Mouse (Mus musculus): ENCODE results near the gene Lrch1.
A peak's percentile ranks its signal among the peaks of the same experiment; 100 is the strongest.

Lrch1 gene

DNA sequence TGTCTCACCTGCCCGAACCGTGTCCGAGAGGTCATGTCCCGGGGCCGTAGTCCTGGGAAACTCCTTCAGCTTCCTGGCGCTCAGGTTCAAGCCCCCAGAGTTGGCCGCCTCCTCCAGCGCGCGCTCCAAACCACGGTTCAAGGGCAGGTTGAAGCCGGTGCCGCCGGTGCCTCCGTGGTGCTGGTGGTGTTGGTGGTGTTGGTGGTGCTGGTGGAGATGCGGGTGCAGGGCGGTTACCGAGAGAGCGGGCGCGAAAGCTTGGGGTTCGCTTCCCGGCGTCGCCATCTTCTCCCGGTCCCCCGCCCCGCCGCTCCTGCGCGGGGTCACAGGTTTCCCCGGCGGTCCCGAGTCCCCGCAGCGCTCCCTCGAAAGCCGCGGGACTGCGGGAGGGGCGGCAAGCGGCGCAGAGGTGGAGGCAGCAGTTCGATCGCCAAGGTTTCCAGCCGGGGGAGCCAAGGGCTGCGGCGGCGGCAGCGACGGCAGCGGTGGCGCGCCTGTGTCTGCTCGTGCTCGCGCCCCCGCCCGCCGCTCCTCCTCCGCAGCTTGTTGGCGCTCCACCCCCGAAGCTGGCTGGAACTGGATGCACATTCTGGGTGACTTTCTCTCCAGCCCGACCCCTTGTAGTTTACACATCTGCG, at the start of gene Lrch1:
Gene Lrch1, minus strand, starts transcription at position 501 of the 638 bp plus-strand sequence.
- peak; percentile 70 to 76 for DNase-seq (ENCODE audit: low spot score in 2 of 2)

DNA sequence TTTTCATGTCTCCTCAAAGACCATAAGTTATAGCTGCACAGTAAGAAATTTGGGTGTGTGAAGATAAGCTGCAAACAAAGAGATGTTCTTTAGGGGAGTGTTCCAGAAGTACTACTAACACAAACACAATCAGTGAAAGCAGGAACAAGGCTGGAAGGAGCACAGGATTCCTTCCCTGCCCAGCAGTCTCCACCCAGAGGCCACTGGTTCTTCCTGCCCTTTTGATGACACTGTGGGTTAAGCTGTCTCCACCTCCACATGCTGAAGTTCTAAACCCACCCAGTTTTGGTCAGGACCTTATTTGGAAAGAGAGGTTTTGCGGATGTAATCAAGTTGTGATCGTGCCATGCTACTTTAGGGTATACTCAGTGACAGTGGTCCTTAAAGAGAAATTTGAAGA, 49.4 kb upstream of the Lrch1 start:
- no peak for DNase-seq (ENCODE audit: low spot score in 2 of 2)

- DNase-seq (ENCODE audit: low spot score in 2 of 2) = no peak
These were observed 48.9 kb upstream of the Lrch1 start for GRCm38 (mm10) chr14:74996556-74996955.

DNA sequence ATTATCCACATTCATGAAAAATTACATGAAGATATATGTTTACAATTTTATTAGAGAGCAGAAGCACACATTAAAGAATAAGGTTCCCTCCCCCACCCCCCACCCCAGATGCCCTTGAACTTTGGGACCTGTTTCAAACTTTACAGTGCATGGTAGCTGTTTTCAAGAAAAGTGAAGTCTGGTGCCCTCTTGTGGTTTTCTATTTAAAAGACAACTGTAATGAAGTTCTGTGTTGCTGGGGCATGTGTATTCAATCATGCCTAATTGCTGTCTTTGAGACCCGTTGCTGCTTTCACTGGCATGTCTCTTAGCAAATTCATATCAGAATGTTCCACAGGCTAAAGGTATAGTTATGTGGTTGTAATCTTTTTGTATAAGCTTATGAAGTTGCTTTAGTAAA, 42.8 kb upstream of the Lrch1 start:
- DNase-seq (ENCODE audit: low spot score in 2 of 2) = peak in 1 of 2 experiments; percentile 5

- no peak for DNase-seq (ENCODE audit: low spot score in 2 of 2)
These were observed 42.2 kb upstream of the Lrch1 start for GRCm38 (mm10) chr14:74989909-74990308.

DNA sequence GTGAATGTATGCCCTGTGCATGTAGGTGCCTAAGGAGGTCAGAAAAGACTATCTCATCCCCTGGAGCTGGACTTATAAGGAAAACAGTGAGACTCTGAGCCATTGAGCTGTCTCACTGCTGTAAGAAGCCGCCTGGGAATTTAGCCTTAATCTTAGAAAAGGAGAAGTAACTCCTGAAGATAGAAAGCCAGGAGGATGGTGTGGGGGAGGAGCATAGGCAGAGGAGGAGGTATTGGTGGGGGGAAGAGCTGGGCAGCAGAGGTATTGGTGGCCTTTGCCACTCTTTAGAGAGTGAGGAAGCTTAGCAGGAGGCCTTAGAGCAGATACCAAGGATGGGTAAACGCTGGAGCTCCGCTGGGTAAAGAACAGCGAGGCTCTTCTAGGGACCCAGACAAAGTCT, 41.6 kb upstream of the Lrch1 start:
- no peak for DNase-seq (ENCODE audit: low spot score in 2 of 2)

DNA sequence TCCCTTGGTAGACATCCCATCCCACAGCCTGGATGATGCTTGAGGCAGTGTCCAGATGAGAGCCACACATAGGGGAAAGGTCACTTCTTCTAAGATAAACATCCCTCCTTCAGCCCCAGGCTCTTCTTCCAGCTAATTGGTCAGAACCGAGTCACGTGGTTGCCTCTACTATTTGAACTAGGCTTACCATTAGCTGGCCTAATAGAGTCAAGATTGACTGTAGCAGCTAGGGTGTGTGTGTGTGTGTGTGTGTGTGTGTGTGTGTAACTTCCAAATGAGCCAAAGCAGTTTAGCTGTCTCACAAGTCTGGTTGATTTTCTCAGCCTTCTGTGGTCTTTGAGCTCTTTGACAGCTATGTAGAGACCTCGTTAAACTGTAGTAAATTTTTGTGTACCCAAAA, 38.9 kb upstream of the Lrch1 start:
- no peak for DNase-seq (ENCODE audit: low spot score in 2 of 2)

DNA sequence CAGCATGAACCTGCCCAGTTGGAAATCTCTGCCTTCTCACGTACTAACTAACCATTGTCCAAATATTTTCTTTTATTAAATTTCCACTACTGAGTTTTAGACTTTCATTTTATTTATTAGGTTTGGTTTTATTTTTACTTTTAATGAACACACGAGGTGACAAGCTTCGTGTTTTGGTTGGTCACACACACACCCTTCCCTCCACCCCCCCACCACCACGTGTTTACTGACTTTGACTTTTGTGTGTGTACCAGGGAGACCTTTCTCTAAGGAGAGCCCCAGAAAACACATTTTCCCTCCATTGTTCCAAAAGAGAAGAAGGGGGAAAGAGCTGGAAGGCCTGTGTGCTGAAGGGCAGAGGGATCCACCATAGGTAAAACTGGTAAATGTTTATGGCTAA, 38.0 kb upstream of the Lrch1 start:
- no peak for DNase-seq (ENCODE audit: low spot score in 2 of 2)

DNA sequence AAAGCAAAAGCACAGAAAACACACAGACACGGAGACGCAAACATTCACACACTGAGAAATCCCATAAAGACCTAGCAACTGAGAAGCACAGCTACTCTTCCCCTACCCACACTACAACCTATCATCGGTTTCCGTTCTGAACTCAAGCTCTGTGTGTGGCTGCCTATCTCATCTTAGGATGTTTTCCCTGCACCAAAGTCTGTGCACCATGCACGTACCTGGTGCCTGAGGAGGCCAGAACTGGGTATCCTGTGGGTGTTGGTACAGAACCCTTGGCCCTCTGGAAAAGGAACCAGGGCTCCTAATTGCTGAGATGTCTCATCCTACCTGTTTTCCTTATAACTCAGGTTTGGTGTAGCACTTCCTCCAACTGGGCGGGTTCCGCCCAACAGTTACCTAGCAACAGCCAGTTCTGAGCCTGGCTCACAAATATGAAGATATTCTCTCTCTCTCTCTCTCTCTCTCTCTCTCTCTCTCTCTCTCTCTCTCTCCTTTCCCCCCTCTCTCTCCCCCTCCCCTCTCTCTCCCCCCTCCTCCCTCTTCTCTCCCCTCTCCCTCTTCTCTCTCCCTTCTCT, 37.2 kb upstream of the Lrch1 start:
- no peak for DNase-seq (ENCODE audit: low spot score in 2 of 2)

GRCm38 (mm10) chr14:74983079-74983478, 35.4 kb upstream of the Lrch1 start:
- DNase-seq (ENCODE audit: low spot score in 2 of 2) = no peak

DNA sequence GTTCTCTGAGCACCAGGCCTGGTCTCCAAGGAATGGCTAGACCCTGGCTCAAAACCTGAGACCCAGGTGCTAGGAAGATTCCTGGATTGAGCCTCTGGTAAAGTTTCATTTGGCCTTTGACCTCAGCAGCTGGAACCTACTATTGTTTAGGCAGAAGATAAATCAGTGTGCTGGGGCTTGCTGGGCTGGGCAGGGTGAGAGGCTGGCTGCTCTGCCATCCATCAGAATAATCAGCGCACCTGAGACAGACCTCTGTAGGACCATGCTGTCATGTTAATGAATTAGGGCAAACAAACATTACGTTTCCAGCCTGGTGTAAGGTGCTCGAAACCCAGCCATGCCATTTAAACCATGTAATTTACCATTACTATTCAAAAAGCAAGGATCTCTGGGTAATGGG, 33.3 kb upstream of the Lrch1 start:
- DNase-seq (ENCODE audit: low spot score in 2 of 2) = no peak

GRCm38 (mm10) chr14:74976972-74977371, 29.3 kb upstream of the Lrch1 start:
- no peak for DNase-seq (ENCODE audit: low spot score in 2 of 2)

DNA sequence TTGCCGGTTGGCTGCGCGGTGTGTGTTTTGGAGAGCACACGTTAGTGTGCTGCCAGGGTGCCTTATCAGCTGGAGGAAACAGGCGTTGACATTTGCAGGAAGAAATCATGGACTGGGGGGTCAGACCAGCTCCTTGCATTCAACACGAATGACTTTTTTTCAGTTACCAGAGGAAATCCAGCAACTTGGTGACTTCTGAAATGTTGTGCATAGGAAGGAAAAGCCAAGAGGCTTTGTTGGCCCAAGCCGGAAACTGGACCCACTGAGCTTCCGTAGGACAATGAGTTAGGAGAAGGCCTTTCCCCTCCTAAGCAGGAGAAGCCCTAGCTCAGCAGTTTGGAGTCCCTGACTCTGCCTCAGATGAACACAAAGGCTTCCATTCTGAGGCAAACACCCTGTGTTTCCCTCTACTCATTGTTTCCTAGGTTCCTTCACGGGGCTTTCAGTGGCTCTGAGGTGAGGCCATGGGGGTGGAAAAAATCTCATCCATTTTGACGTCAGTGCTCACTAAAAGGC, 26.5 kb upstream of the Lrch1 start:
- no peak for DNase-seq (ENCODE audit: low spot score in 2 of 2)

GRCm38 (mm10) chr14:74972687-74973086, 25.0 kb upstream of the Lrch1 start:
- DNase-seq (ENCODE audit: low spot score in 2 of 2) = no peak

GRCm38 (mm10) chr14:74972216-74972615, 24.5 kb upstream of the Lrch1 start:
- no peak for DNase-seq (ENCODE audit: low spot score in 2 of 2)

DNA sequence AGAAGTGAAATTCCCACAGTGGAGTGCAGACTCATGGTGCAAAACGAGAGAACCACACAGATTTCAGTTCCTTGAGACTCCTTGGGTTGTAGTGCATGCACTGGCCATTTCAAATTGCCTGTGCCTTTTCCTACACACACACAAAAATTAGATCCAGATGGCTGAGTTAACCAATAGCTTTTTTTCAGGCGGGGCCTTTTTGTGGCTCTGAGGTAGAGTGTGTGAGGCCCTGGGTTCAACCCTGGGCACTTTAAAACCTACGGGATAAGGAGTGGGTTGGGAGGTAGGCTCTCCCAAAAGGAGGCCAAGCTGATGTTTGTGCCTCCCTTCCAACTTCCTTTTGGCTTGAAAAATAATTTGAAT, 15.7 kb upstream of the Lrch1 start:
- DNase-seq (ENCODE audit: low spot score in 2 of 2) = no peak

DNA sequence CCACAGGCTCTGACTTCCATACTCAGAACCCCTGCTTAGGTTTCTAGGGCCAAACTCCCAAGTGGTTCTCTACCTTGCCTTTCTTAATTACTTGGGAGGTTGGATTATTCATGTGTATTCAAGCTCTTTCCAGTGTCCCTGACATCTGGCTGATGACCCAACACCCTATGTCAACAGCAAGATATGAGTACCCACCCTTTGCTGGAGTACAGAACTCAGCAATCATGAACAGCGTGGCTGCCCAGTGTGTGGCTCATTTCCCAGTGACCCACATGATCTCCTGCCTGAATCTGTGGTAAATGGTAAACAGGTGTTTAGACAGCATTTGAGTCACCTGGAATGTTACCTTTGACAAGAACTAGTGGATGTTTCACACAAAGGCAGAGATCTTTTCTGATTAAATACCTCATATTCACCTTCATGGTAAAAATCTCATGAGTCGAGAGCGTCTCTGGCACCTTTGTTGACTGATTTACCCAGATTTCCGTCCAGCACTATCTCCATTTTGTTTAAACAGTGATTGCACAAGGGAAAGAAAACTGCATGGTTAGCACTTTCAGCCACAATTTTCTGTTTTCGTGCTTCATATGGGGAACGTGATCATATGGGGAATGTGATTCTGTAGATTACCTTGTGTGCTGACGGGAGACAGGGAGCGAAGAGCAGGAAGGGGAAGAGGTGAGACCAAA, 15.2 kb upstream of the Lrch1 start:
- no peak for DNase-seq (ENCODE audit: low spot score in 2 of 2)

DNA sequence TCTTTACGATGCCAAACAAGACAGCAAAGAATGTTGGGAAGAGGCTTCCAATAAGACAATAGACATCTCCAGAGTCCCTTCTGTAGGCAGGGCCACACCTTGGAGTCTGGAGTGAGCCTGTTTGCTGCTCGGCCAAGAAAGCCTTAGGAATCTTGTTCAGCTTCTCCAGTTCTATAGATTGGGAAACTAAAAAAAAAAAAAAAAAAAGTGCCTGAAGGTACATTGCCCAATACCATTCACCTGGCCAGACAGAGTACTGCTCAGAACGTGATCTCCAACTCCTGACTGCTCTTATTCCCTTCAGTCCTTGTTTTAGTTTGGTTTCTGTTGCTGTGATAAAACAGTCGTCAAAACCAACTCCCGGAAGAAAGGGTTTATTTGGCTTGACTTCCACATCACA, 12.9 kb upstream of the Lrch1 start:
- DNase-seq (ENCODE audit: low spot score in 2 of 2) = no peak

DNA sequence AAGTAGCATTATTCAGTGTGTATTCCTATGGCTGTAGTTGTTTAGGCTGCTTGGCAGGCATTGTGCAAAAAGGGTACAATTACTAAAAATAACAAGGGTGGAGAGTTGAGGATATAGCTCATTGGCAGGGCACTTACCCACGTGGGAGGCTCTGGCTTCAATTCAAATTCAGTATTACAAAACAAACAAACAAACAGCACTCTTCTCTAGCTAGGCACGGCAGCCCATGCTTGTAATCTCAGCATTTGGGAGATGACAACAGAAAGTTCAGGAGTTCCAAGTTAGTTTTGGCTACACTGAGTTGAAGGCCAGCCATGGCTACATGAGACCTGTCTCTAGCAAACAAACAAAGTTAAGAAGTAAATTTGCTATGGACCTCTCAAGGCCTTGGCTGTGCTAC, 9.0 kb upstream of the Lrch1 start:
- no peak for DNase-seq (ENCODE audit: low spot score in 2 of 2)

DNA sequence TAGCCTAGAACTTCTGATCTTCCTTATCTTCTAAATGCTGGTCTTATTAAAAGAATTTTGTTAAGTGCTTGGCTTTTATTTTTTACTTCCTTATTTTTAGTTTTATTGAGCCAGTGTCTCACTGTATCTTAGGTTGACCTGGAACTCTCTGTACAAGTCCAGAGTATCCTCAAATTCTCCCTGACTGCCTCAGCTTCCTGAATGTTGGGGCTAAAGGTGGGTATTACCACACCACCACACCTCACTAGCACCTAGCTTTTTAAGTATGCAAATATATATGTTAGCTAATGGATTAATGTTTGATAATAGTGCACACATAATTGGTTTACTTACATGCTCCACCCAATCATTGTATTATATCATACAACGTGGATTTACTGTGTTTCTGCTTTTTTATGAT, 8.6 kb upstream of the Lrch1 start:
- DNase-seq (ENCODE audit: low spot score in 2 of 2) = no peak

- peak; percentile 34 to 51 for DNase-seq (ENCODE audit: low spot score in 2 of 2)
These were observed 957 bp upstream of the Lrch1 start for GRCm38 (mm10) chr14:74948426-74949240.

GRCm38 (mm10) chr14:74948014-74948396, 329 bp upstream of the Lrch1 start:
- no peak for DNase-seq (ENCODE audit: low spot score in 2 of 2)
